Mouse (Mus musculus) liver, embryonic 11.5 days (tissue): Measurements from ENCODE around the gene Sorbs2. TPM values are rescaled to one million over a fixed set of nuclear protein-coding genes. Genes with fewer than 3 reads are reported as not detected.

ENCODE experiments used
- ATAC-seq: fragments of 200-750 bp; cut with Nextera tagmentation; replicated peaks from 2 replicates; pipeline ENCODE4 v1.8.0; 2017; ENCODE audit warnings: moderate number of reproducible peaks, mild to moderate bottlenecking, moderate TSS enrichment, moderate library complexity; ENCODE audit not compliant: low FRiP score
- DNase-seq: peaks from one replicate; pipeline ENCODE4 v3.0.0-alpha.2; 2017; ENCODE audit warnings: low spot score
- H3K27ac ChIP-seq: fragments of 300-500 bp; sonication (generic); 2 replicates; pipeline ENCODE4 v1.5.1; 2014; ENCODE audit warnings: mild to moderate bottlenecking, low read depth, low read length, control low read depth
- H3K27me3 ChIP-seq: fragments of 300-500 bp; sonication (generic); replicated peaks from 2 replicates; pipeline ENCODE4 v1.6.1; 2014; ENCODE audit warnings: low read length, mixed read lengths; ENCODE audit not compliant: control insufficient read depth, insufficient read depth
- H3K36me3 ChIP-seq: fragments of 300-500 bp; sonication (generic); 2 replicates; pipeline ENCODE4 v1.6.1; 2014; ENCODE audit warnings: mild to moderate bottlenecking, low read length, moderate library complexity, mixed read lengths; ENCODE audit not compliant: control insufficient read depth, insufficient read depth
- H3K4me1 ChIP-seq: fragments of 300-500 bp; sonication (generic); replicated peaks from 2 replicates; pipeline ENCODE4 v1.6.1; 2014; ENCODE audit warnings: low read length, mixed read lengths; ENCODE audit not compliant: control insufficient read depth, insufficient read depth
- H3K4me2 ChIP-seq: fragments of 300-500 bp; sonication (generic); 2 replicates; pipeline ENCODE4 v1.6.1; 2014; ENCODE audit warnings: mild to moderate bottlenecking, control low read depth, moderate library complexity
- H3K4me3 ChIP-seq: fragments of 300-500 bp; sonication (generic); 2 replicates; pipeline ENCODE4 v1.5.1; 2014; ENCODE audit warnings: low read depth, low read length, control low read depth
- H3K9ac ChIP-seq: fragments of 300-500 bp; sonication (generic); 2 replicates; pipeline ENCODE4 v1.6.1; 2014; ENCODE audit warnings: low read depth, low read length, control low read depth
- H3K9me3 ChIP-seq: fragments of 300-500 bp; sonication (generic); 2 replicates; pipeline ENCODE4 v1.6.1; 2016; ENCODE audit warnings: low read length, inconsistent platforms, mixed read lengths; ENCODE audit not compliant: control insufficient read depth
- WGBS: fragments of 180-500 bp; shearing (Covaris S2); extraction: QIAGEN DNeasy Blood & Tissue Kit; methylation state at CpG from one replicate; pipeline ENCODE4 v1.1.7; 2014; 5-methylcytosine and 5-hydroxymethylcytosine counted together
- polyA plus RNA-seq: library from polyadenylated mRNA; unstranded; fragments of >200 nt; fragmentation: Nextera tagmentation; extraction: Ambion mirVana; gene quantifications from 2 replicates; pipeline ENCODE4 v1.2.1, GENCODE M21; 2014

The Sorbs2 gene
- polyA plus RNA-seq, 1 experiment from 2014 or later: 5.7 TPM

- Histone ChIP-seq H3K27ac (no peak overlapping the region), H3K4me1 (no peaks in the 10 kb centered on the region), H3K4me2 (no peak overlapping the region), H3K9me3 (no peaks in the 10 kb centered on the region), H3K9ac (no peak overlapping the region), H3K27me3 (no peaks in the 10 kb centered on the region), H3K36me3 (no peaks in the 10 kb centered on the region), H3K4me3 (no peak overlapping the region)
- DNase-seq (no peak), ATAC-seq (no peak)
- 80% methylated on average over 7 of the region's 7 CpGs for WGBS
Measured at GRCm38 (mm10) chr8:45508521-45509104, 1.0 kb downstream of the Sorbs2 start.

- Histone ChIP-seq H3K4me1 (no peaks in the 10 kb centered on the region), H3K4me2 (no peak overlapping the region)
- no peak for ATAC-seq
Measured at GRCm38 (mm10) chr8:45512369-45512768, 4.8 kb downstream of the Sorbs2 start.

GRCm38 (mm10) chr8:45521595-45521994, 14.0 kb downstream of the Sorbs2 start:
- Histone ChIP-seq H3K9ac (no peak overlapping the region), H3K4me1 (no peaks in the 10 kb centered on the region), H3K4me3 (no peak overlapping the region), H3K9me3 (no peaks in the 10 kb centered on the region), H3K27me3 (no peaks in the 10 kb centered on the region), H3K4me2 (no peak overlapping the region), H3K36me3 (no peaks in the 10 kb centered on the region), H3K27ac (no peak overlapping the region)
- 67% methylated on average over 6 of the region's 6 CpGs for WGBS
- no peak for ATAC-seq
- no peak for DNase-seq

More at GRCm38 (mm10) chr8:45512369-45512768, 4.8 kb downstream of the Sorbs2 start:
- Histone ChIP-seq H3K4me3 (no peak overlapping the region), H3K27me3 (no peaks in the 10 kb centered on the region), H3K36me3 (no peaks in the 10 kb centered on the region), H3K9ac (no peak overlapping the region), H3K9me3 (no peaks in the 10 kb centered on the region), H3K27ac (no peak overlapping the region)
- DNase-seq: no peak

GRCm38 (mm10) chr8:45527708-45528107, 20.1 kb downstream of the Sorbs2 start:
- no peak overlapping the region for H3K9ac ChIP-seq
- DNase-seq: no peak
- no peak overlapping the region for H3K4me2 ChIP-seq
- H3K9me3 ChIP-seq: no peaks in the 10 kb centered on the region
- no peaks in the 10 kb centered on the region for H3K36me3 ChIP-seq
- no peak overlapping the region for H3K4me3 ChIP-seq
- 82% methylated on average over 2 of the region's 2 CpGs for WGBS
- H3K27ac ChIP-seq: no peak overlapping the region
- H3K27me3 ChIP-seq: no peaks in the 10 kb centered on the region
- H3K4me1 ChIP-seq: no peaks in the 10 kb centered on the region
- no peak for ATAC-seq

- ATAC-seq (no peak), DNase-seq (no peak)
- Histone ChIP-seq H3K4me2 (no peak overlapping the region), H3K9me3 (no peaks in the 10 kb centered on the region), H3K27me3 (no peaks in the 10 kb centered on the region), H3K27ac (no peak overlapping the region), H3K36me3 (no peaks in the 10 kb centered on the region), H3K4me3 (no peak overlapping the region), H3K9ac (no peak overlapping the region), H3K4me1 (no peaks in the 10 kb centered on the region)
- 66% methylated on average over 2 of the region's 2 CpGs for WGBS
Measured at GRCm38 (mm10) chr8:45528890-45529289, 21.3 kb downstream of the Sorbs2 start.

- H3K4me1 ChIP-seq: no peaks in the 10 kb centered on the region
- H3K4me2 ChIP-seq: no peak overlapping the region
- 80% methylated on average over 9 of the region's 9 CpGs for WGBS
- no peak overlapping the region for H3K27ac ChIP-seq
- ATAC-seq (no peak), DNase-seq (no peak)
- H3K36me3 ChIP-seq: no peaks in the 10 kb centered on the region
- no peaks in the 10 kb centered on the region for H3K27me3 ChIP-seq
- no peak overlapping the region for H3K4me3 ChIP-seq
- H3K9me3 ChIP-seq: no peaks in the 10 kb centered on the region
- H3K9ac ChIP-seq: no peak overlapping the region
Measured at GRCm38 (mm10) chr8:45536578-45536977, 29.0 kb downstream of the Sorbs2 start.

GRCm38 (mm10) chr8:45540513-45540912, 32.9 kb downstream of the Sorbs2 start:
- DNase-seq: no peak
- Histone ChIP-seq H3K27me3 (no peaks in the 10 kb centered on the region), H3K4me1 (no peaks in the 10 kb centered on the region)

GRCm38 (mm10) chr8:45552175-45552574, 44.6 kb downstream of the Sorbs2 start:
- no peak for DNase-seq
- H3K9me3 ChIP-seq: no peaks in the 10 kb centered on the region
- H3K4me3 ChIP-seq: no peak overlapping the region
- WGBS: 81% methylated on average over 3 of the region's 3 CpGs
- H3K27me3 ChIP-seq: no peaks in the 10 kb centered on the region
- H3K4me2 ChIP-seq: no peak overlapping the region
- ATAC-seq: no peak
- no peak overlapping the region for H3K27ac ChIP-seq
- no peak overlapping the region for H3K9ac ChIP-seq
- H3K36me3 ChIP-seq: no peaks in the 10 kb centered on the region
- H3K4me1 ChIP-seq: no peaks in the 10 kb centered on the region

More at GRCm38 (mm10) chr8:45540513-45540912, 32.9 kb downstream of the Sorbs2 start:
- H3K9ac ChIP-seq: no peak overlapping the region
- WGBS: 43% methylated on average over 5 of the region's 5 CpGs
- no peak overlapping the region for H3K27ac ChIP-seq
- H3K9me3 ChIP-seq: no peaks in the 10 kb centered on the region
- no peak overlapping the region for H3K4me3 ChIP-seq
- no peak overlapping the region for H3K4me2 ChIP-seq
- ATAC-seq: no peak
- no peaks in the 10 kb centered on the region for H3K36me3 ChIP-seq

GRCm38 (mm10) chr8:45554627-45555026, 47.0 kb downstream of the Sorbs2 start:
- DNase-seq (no peak), ATAC-seq (no peak)
- 82% methylated on average over 4 of the region's 4 CpGs for WGBS
- Histone ChIP-seq H3K27ac (no peak overlapping the region), H3K9ac (no peak overlapping the region), H3K4me2 (no peak overlapping the region), H3K36me3 (no peaks in the 10 kb centered on the region), H3K9me3 (no peaks in the 10 kb centered on the region), H3K4me1 (no peaks in the 10 kb centered on the region), H3K4me3 (no peak overlapping the region), H3K27me3 (no peaks in the 10 kb centered on the region)
